Mouse (Mus musculus) hindbrain, postnatal 0 days (tissue): ENCODE measurements around the gene Ddx27. TPM values are rescaled to one million over a fixed set of nuclear protein-coding genes. Genes with fewer than 3 reads are reported as not detected.
A peak's percentile ranks its signal among the peaks of the same experiment; 100 is the strongest.

Experiments used
- ATAC-seq: fragments of 200-750 bp; cut with Nextera tagmentation; 2 replicates; pipeline ENCODE4 v1.8.0; 2017; ENCODE audit warnings: mild to moderate bottlenecking, moderate TSS enrichment, moderate library complexity
- DNase-seq: peaks from one replicate; pipeline ENCODE4 v3.0.0-alpha.2; 2015; ENCODE audit warnings: low spot score
- H3K27ac ChIP-seq: fragments of 300-500 bp; sonication (generic); 2 replicates; pipeline ENCODE4 v1.5.1; 2014; ENCODE audit warnings: mild to moderate bottlenecking
- H3K27me3 ChIP-seq: fragments of 300-500 bp; sonication (generic); 2 replicates; pipeline ENCODE4 v1.6.1; 2014; ENCODE audit warnings: low read length, mixed read lengths; ENCODE audit not compliant: insufficient read depth
- H3K36me3 ChIP-seq: fragments of 300-500 bp; sonication (generic); 2 replicates; pipeline ENCODE4 v1.6.1; 2014; ENCODE audit warnings: low read length, mixed read lengths; ENCODE audit not compliant: insufficient read depth
- H3K4me1 ChIP-seq: fragments of 300-500 bp; sonication (generic); 2 replicates; pipeline ENCODE4 v1.6.1; 2014; ENCODE audit warnings: antibody characterized with exemption, low read length, mixed read lengths; ENCODE audit not compliant: insufficient read depth
- H3K4me2 ChIP-seq: fragments of 300-500 bp; sonication (generic); 2 replicates; pipeline ENCODE4 v1.6.1; 2014; ENCODE audit warnings: low read depth, mild to moderate bottlenecking, low read length, moderate library complexity, mixed read lengths
- H3K4me3 ChIP-seq: fragments of 300-500 bp; sonication (generic); 2 replicates; pipeline ENCODE4 v1.5.1; 2014; ENCODE audit warnings: low read length
- H3K9ac ChIP-seq: fragments of 300-500 bp; sonication (generic); replicated peaks from 2 replicates; pipeline ENCODE4 v1.6.1; 2014; ENCODE audit warnings: mild to moderate bottlenecking, low read length, moderate library complexity, mixed read lengths
- H3K9me3 ChIP-seq: fragments of 300-500 bp; sonication (generic); 2 replicates; pipeline ENCODE4 v1.6.1; 2016; ENCODE audit warnings: low read length, mixed read lengths
- CTCF ChIP-seq: IDR thresholded peaks from 2 replicates; pipeline ENCODE4 v1.5.1; 2016; ENCODE audit warnings: antibody characterized with exemption, control low read depth, low read depth
- WGBS: fragments of 180-500 bp; shearing (Covaris S2); extraction: QIAGEN DNeasy Blood & Tissue Kit; methylation state at CpG from one replicate; pipeline ENCODE4 v1.1.7; 2014; 5-methylcytosine and 5-hydroxymethylcytosine counted together
- polyA plus RNA-seq: library from polyadenylated mRNA; unstranded; fragments of >200 nt; fragmentation: Nextera tagmentation; extraction: Ambion mirVana; gene quantifications from 2 replicates; pipeline ENCODE4 v1.2.1, GENCODE M21; 2015
- total RNA-seq: library from RNA; depleted of rRNA; stranded (reverse); fragments of >200 nt; gene quantifications from 2 replicates; pipeline ENCODE4 v1.2.3, GENCODE M21; 2014

Gene Ddx27
- total and polyA plus RNA-seq, 2 experiments from 2014 or later, result 27.5 to 36.7 TPM

DNA sequence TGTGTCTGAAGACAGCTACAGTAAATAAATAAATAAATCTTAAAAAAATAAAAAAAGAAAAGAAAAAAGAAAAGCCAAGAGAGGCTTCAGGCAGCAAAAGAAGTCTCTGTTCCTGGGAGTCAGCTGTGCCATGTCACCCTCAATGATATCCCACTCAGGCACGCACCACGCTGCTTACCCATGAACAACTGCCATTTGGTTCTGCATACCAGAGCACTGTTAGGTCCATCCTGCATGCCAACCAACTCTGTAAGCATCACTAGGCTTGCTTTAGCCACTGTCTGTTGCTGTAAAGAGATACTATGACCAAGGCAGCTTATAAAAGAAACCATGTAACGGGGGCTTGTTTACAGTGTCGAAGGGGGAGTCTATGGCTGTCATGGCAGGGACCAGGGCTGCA is 61.4 kb downstream of the Ddx27 start:
- Histone ChIP-seq H3K9me3 (no peaks in the 10 kb centered on the region), H3K27me3 (no peaks in the 10 kb centered on the region), H3K9ac (no peak overlapping the region), H3K4me2 (no peak overlapping the region), H3K27ac (no peak overlapping the region), H3K36me3 (no peaks in the 10 kb centered on the region), H3K4me1 (0 out of 2 replicates have a peak, but pooled peaks cover 1% of the 10 kb centered on the region), H3K4me3 (no peak overlapping the region)
- no peak for TF ChIP-seq CTCF
- WGBS, result 88% methylated on average over 4 of the region's 4 CpGs
- DNase-seq (no peak), ATAC-seq (no peak)

DNA sequence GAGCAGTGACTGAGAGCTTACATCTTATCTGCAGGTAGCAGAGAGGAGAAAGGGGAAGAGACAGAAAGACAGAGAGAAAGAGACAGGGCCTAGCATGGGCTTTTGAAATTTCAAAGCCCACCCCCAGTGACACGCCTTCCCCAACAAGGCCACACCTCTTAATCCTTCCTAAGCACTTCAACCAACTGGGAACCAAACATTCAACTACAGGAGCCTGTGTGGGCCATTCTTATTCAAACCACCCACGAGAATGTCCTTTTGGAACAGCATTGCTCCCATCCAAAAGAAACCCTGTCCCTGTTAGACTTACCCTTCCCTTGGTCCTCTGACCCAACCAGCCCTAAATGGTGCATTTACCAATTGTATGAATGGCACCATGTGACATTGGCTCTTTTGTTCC is 61.8 kb downstream of the Ddx27 start:
- no peak overlapping the region for H3K4me2 ChIP-seq
- DNase-seq (no peak), ATAC-seq (no peak)
- no peak overlapping the region for H3K9ac ChIP-seq
- no peaks in the 10 kb centered on the region for H3K4me1 ChIP-seq
- H3K9me3 ChIP-seq, result no peaks in the 10 kb centered on the region
- H3K27me3 ChIP-seq, result no peaks in the 10 kb centered on the region
- H3K36me3 ChIP-seq, result no peaks in the 10 kb centered on the region
- TF ChIP-seq CTCF, result no peak
- H3K4me3 ChIP-seq, result no peak overlapping the region
- H3K27ac ChIP-seq, result no peak overlapping the region
- WGBS, result 75% methylated on average over 2 of the region's 2 CpGs

DNA sequence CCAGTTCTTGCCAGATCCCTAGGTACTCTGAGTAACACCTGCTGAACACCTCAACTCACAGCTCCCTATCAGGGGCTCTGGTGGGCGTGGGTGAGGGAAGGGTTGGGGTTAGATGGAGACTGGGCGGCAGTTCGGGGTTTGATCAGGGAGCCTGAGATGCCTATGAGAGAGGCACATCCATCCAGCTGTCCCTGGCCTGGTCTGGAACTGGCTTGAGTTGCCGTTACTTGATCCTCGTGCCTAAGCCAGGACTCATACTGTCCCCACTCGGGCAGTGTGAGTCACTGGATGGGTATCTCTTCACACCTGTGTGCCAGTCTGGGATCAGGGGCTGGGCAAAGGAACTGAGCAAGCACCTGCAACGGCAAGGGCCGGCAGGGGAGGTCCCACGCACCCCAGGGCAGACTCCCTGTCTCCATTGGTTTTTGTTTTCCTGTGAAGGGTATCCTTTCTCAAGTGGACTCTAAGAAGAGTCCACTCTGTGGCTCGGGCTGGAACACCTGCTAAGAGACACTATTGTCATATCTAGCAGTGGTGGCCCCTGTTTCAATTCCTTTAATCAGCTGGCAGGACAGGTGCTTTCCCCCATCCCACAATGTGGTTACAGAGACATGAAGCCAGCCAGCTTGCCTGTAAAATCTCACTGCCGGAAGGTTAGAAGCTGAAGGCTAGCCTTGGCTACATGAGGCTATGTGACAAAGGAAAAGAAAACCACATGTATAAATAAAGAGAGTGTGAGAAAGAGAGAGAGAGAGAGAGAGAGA is 62.4 kb downstream of the Ddx27 start:
- Histone ChIP-seq H3K4me3 (no peak overlapping the region), H3K9ac (no peak overlapping the region), H3K27me3 (no peaks in the 10 kb centered on the region), H3K36me3 (no peaks in the 10 kb centered on the region), H3K9me3 (no peaks in the 10 kb centered on the region), H3K4me1 (peaks cover 4% of the 10 kb centered on the region; the same call in 1 of the 2 replicates), H3K27ac (no peak overlapping the region), H3K4me2 (no peak overlapping the region)
- no peak for DNase-seq
- no peak for ATAC-seq
- WGBS, result 87% methylated on average over 11 of the region's 11 CpGs
- TF ChIP-seq CTCF, result no peak

DNA sequence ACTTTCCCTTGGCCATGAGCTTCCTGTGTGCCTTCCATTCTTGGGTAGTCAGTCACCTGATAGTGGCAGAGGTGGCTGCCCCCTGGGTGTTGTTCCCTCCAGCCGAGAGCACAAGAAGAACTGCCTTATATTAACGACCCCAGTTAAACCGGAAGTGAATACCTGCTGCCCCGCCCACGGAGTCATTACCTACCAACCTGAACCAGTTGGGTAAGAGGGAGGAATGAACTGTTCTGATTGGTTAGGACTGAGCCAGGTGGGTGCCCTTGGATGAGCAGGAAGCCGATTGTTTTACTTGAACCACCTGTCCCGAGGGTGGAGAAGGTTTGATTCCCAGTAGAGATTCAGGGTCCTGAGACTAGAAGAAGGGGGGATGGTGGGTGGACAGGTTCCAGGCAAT is 63.5 kb downstream of the Ddx27 start:
- ATAC-seq (no peak), DNase-seq (no peak)
- H3K4me2 ChIP-seq, result no peak overlapping the region
- no peak overlapping the region for H3K4me3 ChIP-seq
- no peaks in the 10 kb centered on the region for H3K27me3 ChIP-seq
- TF ChIP-seq CTCF, result no peak
- peaks cover 4% of the 10 kb centered on the region; the same call in 1 of the 2 replicates for H3K4me1 ChIP-seq
- 42% methylated on average over 7 of the region's 7 CpGs for WGBS
- H3K9ac ChIP-seq, result no peak overlapping the region
- H3K9me3 ChIP-seq, result no peaks in the 10 kb centered on the region
- no peak overlapping the region for H3K27ac ChIP-seq
- no peaks in the 10 kb centered on the region for H3K36me3 ChIP-seq

DNA sequence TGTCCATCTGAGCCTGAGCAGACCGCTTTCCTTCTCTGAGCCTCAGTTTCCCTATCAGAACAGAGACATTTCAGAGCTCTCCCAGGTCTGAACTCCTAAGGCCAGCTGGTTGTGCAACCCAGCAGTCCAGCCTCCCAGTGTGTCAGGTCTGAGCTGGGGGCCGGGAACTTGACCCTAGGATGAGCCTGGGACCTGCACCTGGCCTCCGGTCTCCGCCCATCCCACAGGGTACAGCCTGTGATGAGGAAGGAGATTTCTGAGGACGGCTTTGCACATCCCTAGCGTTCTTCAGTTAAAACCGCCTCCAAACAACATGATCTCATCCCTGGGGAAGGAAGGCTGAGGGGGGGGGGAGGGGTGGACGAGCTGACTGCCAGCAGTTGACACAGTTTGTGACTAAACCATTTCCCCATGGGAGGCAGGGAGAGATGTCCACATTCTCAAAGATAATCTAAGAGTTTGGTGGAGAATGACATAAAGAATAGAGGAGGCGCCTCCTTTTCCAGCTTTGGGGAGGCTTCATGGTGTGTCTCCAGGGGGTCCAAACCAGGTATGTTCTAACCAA is 64.0 kb downstream of the Ddx27 start:
- peak overlapping the region; percentile 51; the same call in 1 of the 2 replicates for H3K27ac ChIP-seq

DNA sequence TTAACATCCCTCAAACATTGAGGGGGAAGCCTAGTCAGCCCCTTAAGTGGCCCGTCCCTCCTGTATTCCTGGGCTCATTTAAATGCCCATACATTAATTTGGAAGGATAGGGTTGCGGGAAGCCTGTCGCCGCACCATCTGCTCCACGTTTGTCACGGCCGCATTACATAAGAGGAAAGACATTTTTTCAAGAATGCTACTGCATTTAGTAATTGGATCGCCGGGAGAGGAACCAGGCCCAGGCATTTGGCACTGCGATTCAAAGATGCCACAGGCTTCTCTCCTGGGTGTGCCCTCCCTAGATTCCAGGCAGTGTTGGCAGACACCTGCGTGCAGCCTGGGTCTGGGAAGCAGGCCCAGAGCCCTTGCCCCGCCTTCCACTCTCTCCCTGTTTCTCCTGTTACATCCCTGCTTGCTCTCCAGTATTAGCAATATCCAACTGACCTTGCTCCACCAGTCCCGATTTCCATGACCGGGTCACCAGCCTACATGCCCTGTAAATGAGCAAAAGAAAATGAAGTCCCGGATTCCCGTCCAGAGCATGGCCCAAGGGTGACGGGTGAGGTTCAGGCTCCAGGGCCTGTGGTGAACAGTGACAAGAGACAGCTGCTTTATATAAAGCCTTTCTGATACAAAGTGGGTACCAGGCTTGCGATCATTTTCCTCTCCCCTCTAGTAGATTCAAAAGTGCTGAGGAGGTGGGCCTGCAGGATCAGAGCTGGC is 64.7 kb downstream of the Ddx27 start:
- Histone ChIP-seq H3K9ac (no peak overlapping the region), H3K27me3 (no peaks in the 10 kb centered on the region), H3K4me1 (peaks cover 4% of the 10 kb centered on the region; the same call in 1 of the 2 replicates), H3K36me3 (no peaks in the 10 kb centered on the region), H3K4me3 (no peak overlapping the region), H3K27ac (peak overlapping the region; percentile 51; the same call in 1 of the 2 replicates), H3K9me3 (no peaks in the 10 kb centered on the region), H3K4me2 (no peak overlapping the region)
- peak; percentile 60 for DNase-seq
- ATAC-seq, result peak; percentile 34; the same call in 1 of the 2 replicates
- WGBS, result 29% methylated on average over 18 of the region's 18 CpGs
- TF ChIP-seq CTCF, result no peak

More for the DNA sequence above, 64.0 kb downstream of the Ddx27 start:
- Histone ChIP-seq H3K27me3 (no peaks in the 10 kb centered on the region), H3K9me3 (no peaks in the 10 kb centered on the region), H3K4me3 (no peak overlapping the region), H3K4me1 (peaks cover 4% of the 10 kb centered on the region; the same call in 1 of the 2 replicates), H3K9ac (no peak overlapping the region), H3K36me3 (no peaks in the 10 kb centered on the region), H3K4me2 (no peak overlapping the region)
- DNase-seq (peak; percentile 51), ATAC-seq (0 out of 2 replicates have a peak, but pooled peaks have one; percentile 25)
- TF ChIP-seq CTCF, result no peak
- 40% methylated on average over 9 of the region's 9 CpGs for WGBS
